Mouse (Mus musculus): Measurements from ENCODE around the gene Olfr1373.
"Not testable (repeated sequence)": the region's sequence is repeated elsewhere in the genome, so short reads cannot be mapped to it uniquely, and the experiment has no call there.

The Olfr1373 gene

GRCm38 (mm10) chr11:52145428-52145827 is at the start of gene Olfr1373:
Olfr1373 (minus strand) TSS chr11:52145528.
- DNase-seq: not testable (repeated sequence)

- not testable (repeated sequence) for DNase-seq
Measured at GRCm38 (mm10) chr11:52180651-52181050, 35.3 kb upstream of the Olfr1373 start.

DNA sequence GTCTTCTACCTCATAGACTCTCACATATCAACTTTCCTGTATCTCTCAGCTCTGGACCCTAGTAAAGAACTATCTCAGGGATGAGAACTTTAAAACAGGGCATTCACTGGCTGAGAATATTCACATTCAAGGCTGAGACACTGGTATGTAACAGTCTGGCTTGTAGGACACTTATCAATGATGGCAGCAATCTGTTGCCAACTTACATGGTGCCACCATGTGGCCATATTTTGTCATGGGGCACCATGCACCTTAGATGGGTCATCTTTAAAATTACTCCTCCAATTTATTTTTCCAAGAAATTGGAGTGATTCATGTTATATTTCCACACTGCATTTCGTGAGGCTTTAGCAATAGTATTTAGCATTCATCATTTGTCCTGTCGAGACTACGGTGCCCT is 34.6 kb upstream of the Olfr1373 start:
- DNase-seq: not testable (repeated sequence)

- DNase-seq: no peak
Measured at GRCm38 (mm10) chr11:52168461-52168860, 23.1 kb upstream of the Olfr1373 start.

GRCm38 (mm10) chr11:52167901-52168302 is 22.6 kb upstream of the Olfr1373 start:
- not testable (repeated sequence) for DNase-seq

DNA sequence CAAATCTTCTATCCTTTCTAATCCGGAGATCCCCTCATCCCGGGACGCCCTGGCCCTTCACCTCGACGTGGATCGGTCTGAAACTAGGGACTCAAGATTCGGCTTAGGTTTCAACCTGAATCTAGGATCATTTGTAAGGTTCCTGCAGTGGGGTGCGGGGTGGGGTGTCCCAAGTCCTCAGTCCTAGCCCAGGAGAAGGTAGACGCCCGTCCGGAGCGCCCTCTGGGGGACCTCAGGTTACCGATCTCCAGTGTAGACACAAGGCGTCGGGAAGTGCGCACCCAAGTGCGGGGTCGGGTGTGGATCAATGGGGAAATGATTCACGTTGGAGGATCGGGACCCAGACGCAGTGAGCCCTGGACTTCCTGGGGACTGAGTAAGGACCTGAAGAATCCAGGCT is 21.8 kb upstream of the Olfr1373 start:
- DNase-seq: no peak

DNA sequence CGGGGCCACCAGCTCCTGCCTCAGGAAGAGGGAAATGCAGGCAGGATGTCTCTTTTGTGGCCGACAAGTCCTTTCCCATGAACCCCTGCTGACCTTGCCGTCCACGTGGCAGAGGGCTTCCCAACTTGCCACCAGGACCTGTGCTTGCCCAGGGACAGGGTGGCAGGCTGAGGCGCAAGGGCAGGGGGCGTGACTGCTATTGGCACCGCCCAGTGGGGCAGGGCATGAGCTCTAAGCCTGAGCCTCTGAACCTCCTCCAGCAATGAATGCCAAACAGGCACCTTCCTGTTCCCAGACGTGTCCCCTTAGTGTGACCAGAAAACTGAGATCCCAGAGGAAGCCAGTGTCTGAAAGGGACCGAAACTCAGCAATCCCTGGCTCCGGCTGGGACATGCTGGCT is 18.6 kb upstream of the Olfr1373 start:
- no peak for DNase-seq

DNA sequence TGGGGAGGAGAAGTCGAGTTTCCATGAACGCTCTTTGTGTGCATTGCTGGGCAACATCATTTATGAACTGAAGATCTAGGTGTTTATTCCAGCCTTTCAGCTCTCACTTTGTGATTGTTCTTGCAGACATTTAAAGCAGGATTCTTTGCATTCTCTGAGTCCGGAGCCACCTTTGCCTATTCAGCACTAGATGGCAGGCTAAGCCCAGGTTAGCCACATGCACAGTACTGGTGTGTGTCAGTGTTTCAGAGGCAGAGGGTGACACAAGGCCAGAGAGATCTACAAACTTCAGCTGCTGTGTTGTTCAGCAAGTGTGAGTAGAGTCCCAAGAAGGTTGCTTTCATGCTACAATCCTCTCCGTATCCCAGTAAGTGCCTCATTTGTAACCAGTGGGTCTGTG is 1.7 kb downstream of the Olfr1373 start:
- DNase-seq: peak; percentile 60

DNA sequence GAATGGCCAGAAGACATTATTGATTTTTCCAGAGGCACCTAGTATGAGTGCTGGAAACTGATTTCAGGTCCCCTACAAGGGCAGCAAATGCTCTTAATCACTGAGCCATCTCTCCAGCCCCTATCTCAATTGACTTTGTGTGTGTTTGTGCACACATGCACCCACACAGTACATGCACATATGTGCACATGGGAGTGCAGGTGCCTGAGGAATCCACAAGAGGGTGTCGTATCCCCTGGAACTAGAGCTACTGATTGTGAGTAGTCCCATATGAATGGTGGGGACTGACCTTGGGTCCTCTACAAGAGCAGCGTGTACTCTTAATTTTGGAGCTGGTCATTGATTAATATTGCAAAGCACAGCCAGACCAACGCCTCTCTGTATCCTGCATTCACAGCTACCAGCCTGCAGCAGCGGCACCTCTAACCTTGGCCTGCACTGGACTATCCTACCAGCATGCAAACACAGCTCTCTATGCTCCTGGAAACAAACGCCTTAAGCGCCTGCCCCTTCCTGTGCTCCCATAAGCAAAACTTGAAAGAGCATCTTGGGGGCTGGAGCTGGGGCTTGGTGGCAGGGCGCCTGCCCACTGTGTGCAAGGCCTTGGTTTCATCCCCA is 14.8 kb downstream of the Olfr1373 start:
- DNase-seq: no peak

DNA sequence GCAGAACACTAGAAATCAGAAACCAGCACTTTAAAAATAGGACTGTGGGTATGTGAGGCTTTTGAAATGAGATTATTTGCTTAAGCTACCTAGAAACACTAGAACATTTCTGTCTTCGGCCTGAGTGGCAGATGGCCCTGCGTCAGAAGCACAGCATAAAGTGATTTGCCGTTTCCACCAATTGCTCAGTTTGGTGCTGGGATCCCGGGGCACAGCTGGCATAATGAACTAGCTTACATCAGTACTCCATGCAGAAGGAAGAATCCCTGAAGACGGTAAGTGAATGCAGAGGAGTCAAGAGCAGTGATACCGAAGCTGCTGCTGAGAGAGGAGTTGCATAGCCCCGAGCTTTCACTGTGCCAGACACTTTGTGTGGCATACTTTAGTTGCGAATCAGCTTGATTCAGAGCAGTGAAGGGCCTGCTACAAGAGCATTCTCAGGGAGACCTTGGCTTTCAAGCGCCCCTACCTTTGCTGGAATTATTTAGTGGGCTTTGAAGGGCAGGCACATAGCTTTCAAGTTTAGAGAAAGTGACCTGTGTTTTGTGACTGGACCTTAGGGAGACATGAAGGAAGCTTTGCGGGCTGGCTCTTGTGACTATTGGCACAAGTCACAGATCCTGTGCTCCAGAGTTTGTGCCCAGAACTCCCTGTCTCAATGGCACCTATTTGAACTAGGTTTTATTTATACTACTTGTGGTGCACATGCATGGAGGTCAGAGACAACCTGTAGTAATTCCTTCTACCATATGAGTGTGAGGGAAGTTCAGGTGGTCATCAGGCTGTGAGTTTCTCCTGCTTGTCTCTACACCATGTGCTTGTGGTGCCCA is 15.5 kb downstream of the Olfr1373 start:
- DNase-seq: peak; percentile 81

- no peak for DNase-seq
Measured at GRCm38 (mm10) chr11:52129171-52129570, 16.2 kb downstream of the Olfr1373 start.

- peak; percentile 41 for DNase-seq
Measured at GRCm38 (mm10) chr11:52128316-52129061, 16.8 kb downstream of the Olfr1373 start.

DNA sequence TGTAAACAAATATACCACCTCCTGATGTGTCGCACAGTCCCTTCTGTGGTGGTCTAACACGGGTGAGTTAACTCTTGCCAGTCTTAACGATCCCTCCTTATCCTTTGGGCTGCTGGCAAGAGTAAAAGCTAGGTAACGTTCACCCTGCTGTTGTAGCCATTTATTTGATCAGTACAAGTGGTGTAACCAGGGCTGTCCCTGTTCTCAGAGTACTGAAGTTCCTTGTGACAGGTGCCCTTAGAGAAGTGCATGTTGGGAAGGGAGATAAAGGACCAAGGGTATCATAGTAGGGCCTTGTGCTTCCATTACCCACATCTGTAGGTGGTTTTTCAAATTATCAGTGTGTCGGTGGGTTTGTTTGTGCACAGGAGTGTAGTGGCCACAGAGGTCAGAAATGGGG is 17.6 kb downstream of the Olfr1373 start:
- DNase-seq: no peak

GRCm38 (mm10) chr11:52127169-52127568 is 18.2 kb downstream of the Olfr1373 start:
- no peak for DNase-seq

GRCm38 (mm10) chr11:52124468-52124867 is 20.9 kb downstream of the Olfr1373 start:
- no peak for DNase-seq

GRCm38 (mm10) chr11:52122045-52122444 is 23.3 kb downstream of the Olfr1373 start:
- DNase-seq: no peak

GRCm38 (mm10) chr11:52120415-52120814 is 24.9 kb downstream of the Olfr1373 start:
- not testable (repeated sequence) for DNase-seq

GRCm38 (mm10) chr11:52117156-52117555 is 28.2 kb downstream of the Olfr1373 start:
- DNase-seq: peak; percentile 41

DNA sequence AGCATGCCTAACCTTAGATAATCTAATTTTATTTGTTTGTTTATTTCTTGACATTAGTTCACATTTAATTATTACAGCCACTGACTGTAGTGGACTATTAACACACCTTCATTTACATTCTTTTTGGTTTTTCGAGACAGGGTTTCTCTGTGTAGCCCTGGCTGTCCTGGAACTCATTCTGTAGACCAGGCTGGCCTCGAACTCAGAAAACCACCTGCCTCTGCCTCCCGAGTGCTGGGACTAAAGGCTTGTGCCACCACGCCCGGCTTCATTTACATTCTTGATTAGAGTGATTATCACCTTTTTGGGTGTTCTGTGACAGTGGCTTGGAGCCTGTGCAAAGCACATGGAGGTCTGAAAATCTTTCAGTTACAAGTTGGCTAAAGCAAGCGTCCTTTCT is 29.2 kb downstream of the Olfr1373 start:
- not testable (repeated sequence) for DNase-seq

DNA sequence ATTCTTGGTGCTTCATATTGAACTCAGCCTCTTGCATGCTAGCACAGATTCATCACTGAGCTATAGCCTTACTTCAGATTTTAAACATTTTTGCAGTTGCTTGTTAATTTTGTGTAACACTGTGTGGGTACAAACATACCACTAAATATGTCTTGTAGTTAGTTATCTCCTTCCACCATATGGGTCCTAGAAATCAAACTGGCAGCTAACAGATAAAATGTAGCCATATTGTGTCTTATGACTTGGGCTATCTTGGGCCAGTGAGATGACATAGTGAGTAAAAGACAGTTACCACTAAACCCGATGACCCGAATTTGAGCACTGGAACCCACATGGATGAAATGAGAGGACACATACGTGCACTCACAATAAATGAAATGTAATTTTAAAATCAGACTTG is 29.8 kb downstream of the Olfr1373 start:
- no peak for DNase-seq

DNA sequence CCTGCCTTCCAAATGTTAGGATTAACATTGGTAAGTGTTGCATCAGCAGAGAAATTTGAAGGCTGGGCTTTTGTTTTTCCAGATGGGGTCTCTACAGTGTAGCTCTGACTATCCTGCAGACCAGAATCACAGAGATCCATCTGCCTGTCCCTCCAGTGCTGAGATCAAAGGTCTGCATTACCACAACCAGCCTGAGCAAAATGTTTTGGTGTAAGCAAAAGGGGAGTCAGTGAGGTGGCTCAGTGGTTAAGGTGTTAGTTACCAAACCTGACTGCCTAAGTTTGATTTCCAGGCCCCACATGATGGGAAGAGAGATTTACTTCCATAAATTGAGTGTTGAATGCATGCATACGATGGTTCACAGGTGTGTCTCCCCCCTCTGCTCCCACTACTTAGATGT is 35.9 kb downstream of the Olfr1373 start:
- no peak for DNase-seq

GRCm38 (mm10) chr11:52108796-52109195 is 36.5 kb downstream of the Olfr1373 start:
- no peak for DNase-seq

- DNase-seq: no peak
Measured at GRCm38 (mm10) chr11:52106438-52106837, 38.9 kb downstream of the Olfr1373 start.

GRCm38 (mm10) chr11:52106037-52106436 is 39.3 kb downstream of the Olfr1373 start:
- DNase-seq: no peak
